Mouse (Mus musculus) heart, embryonic 11.5 days (tissue): Measurements from ENCODE around the gene Trak2. TPM values are rescaled to one million over a fixed set of nuclear protein-coding genes. Genes with fewer than 3 reads are reported as not detected.

Source experiments
- polyA plus RNA-seq: library from polyadenylated mRNA; unstranded; fragments of >200 nt; fragmentation: Nextera tagmentation; extraction: Ambion mirVana; gene quantifications from 2 replicates; pipeline ENCODE4 v1.2.1, GENCODE M21; 2014

Trak2 gene
- polyA plus RNA-seq, 1 experiment from 2014 or later, result 29.8 TPM

Other genes starting within 250 kb of the Trak2 start
- gene Casp8, start 178.1 kb downstream of the Trak2 start, polyA plus RNA-seq, result 23.8 and 25.8 TPM in 2 replicates
- gene Stradb, start 92 bp upstream of the Trak2 start, polyA plus RNA-seq, result 26.9 and 27.5 TPM in 2 replicates
- gene C2cd6, start 121.5 kb upstream of the Trak2 start, polyA plus RNA-seq, result not detected in 2 replicates
- gene Tmem237, start 147.0 kb upstream of the Trak2 start, polyA plus RNA-seq, result 20.3 and 21.0 TPM in 2 replicates
- 0.53 and 0.55 TPM in 2 replicates for gene Mpp4, start 190.0 kb upstream of the Trak2 start, polyA plus RNA-seq